Mouse (Mus musculus) CH12.LX (cell line): ENCODE measurements around the gene Ubtf.

ENCODE experiments used
- CTCF ChIP-seq, 2 experiments: IDR thresholded peaks in 1 of 2; conservative IDR thresholded peaks in 1 of 2; 2 replicates each; pipeline ENCODE4 v1.5.1; 2011 to 2012; ENCODE audit warnings: low read depth in 2 of 2, low read length in 2 of 2, improper control_type of control experiment in 1 of 2, inconsistent platforms in 1 of 2, mild to moderate bottlenecking in 1 of 2, moderate library complexity in 1 of 2
- EP300 ChIP-seq: IDR thresholded peaks from 2 replicates; pipeline ENCODE4 v1.6.1; 2011; ENCODE audit warnings: low read length, improper control_type of control experiment
- ETS1 ChIP-seq: conservative IDR thresholded peaks from 2 replicates; pipeline ENCODE4 v1.6.1; 2012; ENCODE audit warnings: low read depth, mild to moderate bottlenecking, inconsistent platforms, low read length, improper control_type of control experiment, moderate library complexity
- KAT2A ChIP-seq: IDR thresholded peaks from 2 replicates; pipeline ENCODE4 v1.6.1; 2012; ENCODE audit warnings: low read length, improper control_type of control experiment, inconsistent platforms; ENCODE audit not compliant: insufficient replicate concordance
- MAFK ChIP-seq: IDR thresholded peaks from 2 replicates; pipeline ENCODE4 v1.6.1; 2011; ENCODE audit warnings: low read length, improper control_type of control experiment; ENCODE audit not compliant: insufficient replicate concordance
- MAZ ChIP-seq: IDR thresholded peaks from 2 replicates; pipeline ENCODE4 v1.6.1; 2012; ENCODE audit warnings: low read depth, mild to moderate bottlenecking, inconsistent platforms, low read length, improper control_type of control experiment, moderate library complexity
- MYC ChIP-seq: IDR thresholded peaks from 2 replicates; pipeline ENCODE4 v1.6.1; 2011; ENCODE audit warnings: low read depth, mild to moderate bottlenecking, improper control_type of control experiment, low read length
- NELFE ChIP-seq: IDR thresholded peaks from 2 replicates; pipeline ENCODE4 v1.6.1; 2011; ENCODE audit warnings: low read depth, low read length, improper control_type of control experiment
- POLR2A ChIP-seq: IDR thresholded peaks from 2 replicates; pipeline ENCODE4 v1.6.1; 2011; ENCODE audit warnings: low read depth, mild to moderate bottlenecking, improper control_type of control experiment, low read length
- RCOR1 ChIP-seq: conservative IDR thresholded peaks from 2 replicates; pipeline ENCODE4 v1.6.1; 2012; ENCODE audit warnings: low read depth, mild to moderate bottlenecking, inconsistent platforms, low read length, improper control_type of control experiment
- USF2 ChIP-seq: conservative IDR thresholded peaks from 2 replicates; pipeline ENCODE4 v1.6.1; 2011; ENCODE audit warnings: low read depth, low read length, improper control_type of control experiment
- ZKSCAN1 ChIP-seq: IDR thresholded peaks from 2 replicates; pipeline ENCODE4 v1.6.1; 2012; ENCODE audit warnings: low read depth, inconsistent platforms, low read length, improper control_type of control experiment, borderline replicate concordance

GRCm38 (mm10) chr11:102257514-102257913 lies 62.0 kb downstream of the Ubtf start:
- no peak for TF ChIP-seq MAZ
- no peak for TF ChIP-seq ZKSCAN1
- TF ChIP-seq ETS1 = no peak
- TF ChIP-seq NELFE = no peak
- no peak for TF ChIP-seq KAT2A
- no peak for TF ChIP-seq POLR2A
- no peak for TF ChIP-seq EP300
- no peak for TF ChIP-seq USF2
- no peak for TF ChIP-seq MYC
- TF ChIP-seq CTCF (conservative IDR thresholded peaks at IDR 0.05 in 1 of 2, IDR thresholded peaks at IDR 0.05 in 1 of 2; ENCODE audit: low read depth in 2 of 2, low read length in 2 of 2) = peak in 1 of 2 experiments; percentile 45; a peak in 2 of 4 replicates
- no peak for TF ChIP-seq RCOR1
- no peak for TF ChIP-seq MAFK
